Mouse (Mus musculus): ENCODE data around the gene Lemd2. TPM values are rescaled to one million over a fixed set of nuclear protein-coding genes. Genes with fewer than 3 reads are reported as not detected.

Gene Lemd2
- 22.3 and 23.2 TPM in 2 replicates for polyA plus RNA-seq (2015; fragmentation: Nextera tagmentation; extraction: Ambion mirVana)

DNA sequence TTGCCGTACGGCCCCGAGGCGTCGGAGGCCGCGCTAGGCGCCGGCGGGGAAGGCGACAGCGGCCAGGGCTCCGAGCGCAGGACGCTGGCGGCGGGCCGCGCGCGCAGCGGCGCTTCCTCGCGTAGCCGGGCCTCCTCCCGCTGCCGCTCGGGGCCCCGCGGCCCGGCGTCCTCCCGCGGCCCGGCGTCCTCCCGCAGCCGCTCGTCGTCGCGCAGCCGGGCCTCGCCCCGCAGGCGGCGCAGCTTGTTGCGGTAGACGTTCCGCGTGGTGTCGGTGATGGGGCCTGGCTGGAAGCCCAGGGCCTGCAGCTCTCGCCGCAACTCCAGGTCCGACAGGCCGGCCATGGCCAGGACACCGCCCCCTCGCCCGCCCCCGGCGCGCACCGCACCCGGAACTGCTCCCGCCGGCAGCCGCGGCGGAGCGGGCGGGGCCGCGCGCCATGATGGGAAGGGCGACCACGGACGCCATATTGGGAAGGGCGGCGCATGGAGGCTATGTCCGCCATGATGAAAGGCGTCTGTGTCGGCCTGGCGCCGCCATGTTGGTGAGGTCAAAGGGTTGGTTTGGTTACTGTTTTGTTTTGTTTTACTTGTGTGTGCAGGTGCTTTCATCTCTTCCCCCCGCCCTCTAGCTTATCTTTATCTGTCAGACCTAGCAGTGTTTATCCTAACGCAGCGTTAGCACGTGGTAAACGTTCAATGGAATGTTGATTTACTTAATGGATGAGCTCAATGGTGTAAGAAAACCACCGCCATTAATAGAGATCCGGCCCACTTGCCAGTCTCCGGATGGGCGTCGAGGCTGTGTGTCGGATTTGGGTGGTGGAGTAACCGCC lies at the start of gene Lemd2:
Gene Lemd2 (minus strand): TSS at position 395 of the 835 bp plus-strand sequence.
- 5% methylated on average over 82 of the region's 97 CpGs for WGBS
- ATAC-seq (replicated peaks): peak; percentile 93
- Histone ChIP-seq H3K9ac (replicated peaks) (peak within 1 kb of the TSS; percentile 97), H3K4me2 (replicated peaks) (peak within 1 kb of the TSS; percentile 88), H3K4me1 (peaks cover 24% of the 10 kb centered on the region), H3K36me3 (peaks cover 28% of the 10 kb centered on the region), H3K27me3 (no peaks in the 10 kb centered on the region), H3K9me3 (no peaks in the 10 kb centered on the region), H3K27ac (replicated peaks) (peak within 1 kb of the TSS; percentile 95), H3K4me3 (peak within 1 kb of the TSS; percentile 92)

DNA sequence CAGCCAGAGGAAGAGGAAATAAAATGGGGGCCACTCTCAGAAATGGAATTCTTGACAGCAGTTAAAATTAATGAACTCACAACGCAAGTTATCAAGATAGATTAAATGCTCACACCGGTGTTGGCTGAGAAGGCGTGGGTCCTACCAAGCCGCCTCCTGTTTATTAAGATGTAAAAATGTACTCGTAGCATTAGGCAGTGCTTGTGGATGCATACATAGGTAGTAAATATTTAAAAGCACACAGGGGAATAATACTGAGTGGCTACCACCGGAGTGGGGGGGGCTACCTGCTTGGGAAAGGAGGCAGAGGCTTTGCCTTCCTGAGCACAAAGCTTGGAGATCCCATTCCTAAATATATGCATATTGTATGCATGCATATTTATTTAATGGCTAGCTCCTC lies 46.9 kb upstream of the Lemd2 start:
- H3K9ac ChIP-seq (replicated peaks): no peak overlapping the region
- whole genome bisulfite sequencing: 82% methylated on average over 6 of the region's 6 CpGs
- no peaks in the 10 kb centered on the region for H3K4me1 ChIP-seq
- H3K4me2 ChIP-seq (replicated peaks): no peak overlapping the region
- ATAC-seq (replicated peaks): no peak
- no peak overlapping the region for H3K27ac ChIP-seq (replicated peaks)
- H3K9me3 ChIP-seq: no peaks in the 10 kb centered on the region
- H3K36me3 ChIP-seq: no peaks in the 10 kb centered on the region
- no peaks in the 10 kb centered on the region for H3K27me3 ChIP-seq
- H3K4me3 ChIP-seq: no peak overlapping the region

DNA sequence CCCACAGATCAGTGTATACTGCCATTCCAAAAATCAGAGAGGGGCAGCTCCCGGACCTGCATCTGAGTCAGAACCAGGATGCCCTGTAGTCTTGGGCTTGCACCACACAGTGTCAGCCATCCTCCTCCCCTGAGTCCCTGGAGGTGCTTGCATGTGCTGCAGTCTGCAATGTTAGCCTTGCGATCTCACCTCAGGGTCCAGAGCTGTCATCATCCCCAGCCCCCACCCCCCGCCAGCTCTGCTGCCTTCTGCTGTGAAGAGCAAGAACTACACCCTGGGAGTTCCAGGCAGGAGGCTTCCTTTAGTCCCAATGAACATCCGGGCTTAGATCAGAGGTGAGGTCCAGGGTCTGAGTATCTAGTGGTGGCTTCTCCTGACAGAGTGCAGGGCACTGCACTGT lies 46.2 kb upstream of the Lemd2 start:
- no peak for ATAC-seq (replicated peaks)
- no peaks in the 10 kb centered on the region for H3K9me3 ChIP-seq
- no peak overlapping the region for H3K4me2 ChIP-seq (replicated peaks)
- H3K9ac ChIP-seq (replicated peaks): no peak overlapping the region
- no peaks in the 10 kb centered on the region for H3K36me3 ChIP-seq
- 21% methylated on average over 4 of the region's 4 CpGs for WGBS
- H3K4me3 ChIP-seq: no peak overlapping the region
- H3K27me3 ChIP-seq: no peaks in the 10 kb centered on the region
- no peaks in the 10 kb centered on the region for H3K4me1 ChIP-seq
- H3K27ac ChIP-seq (replicated peaks): no peak overlapping the region

DNA sequence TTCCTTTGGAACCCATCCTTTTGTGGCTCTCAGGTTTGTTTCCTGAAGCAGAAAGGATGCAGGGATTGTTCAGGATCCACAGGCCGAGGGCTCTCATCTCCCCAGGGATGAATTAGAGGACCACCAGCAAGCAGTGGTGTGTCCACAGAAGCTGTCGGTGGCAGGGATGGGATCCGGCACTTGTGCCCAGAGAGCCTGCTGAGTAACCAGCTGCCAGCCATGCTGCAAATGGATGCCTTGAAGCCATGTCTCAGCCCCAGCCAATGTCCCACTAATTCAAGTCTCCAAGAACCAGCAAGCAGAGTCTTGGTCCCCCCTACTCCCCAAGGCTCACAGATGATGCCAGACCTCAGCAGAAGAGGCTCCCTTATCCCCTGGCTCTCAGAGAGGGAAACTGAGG lies 44.8 kb upstream of the Lemd2 start:
- 65% methylated on average over 3 of the region's 3 CpGs for WGBS
- Histone ChIP-seq H3K27me3 (no peaks in the 10 kb centered on the region), H3K27ac (replicated peaks) (no peak overlapping the region), H3K4me3 (no peak overlapping the region), H3K4me1 (no peaks in the 10 kb centered on the region), H3K36me3 (no peaks in the 10 kb centered on the region), H3K4me2 (replicated peaks) (no peak overlapping the region), H3K9me3 (no peaks in the 10 kb centered on the region), H3K9ac (replicated peaks) (no peak overlapping the region)
- ATAC-seq (replicated peaks): no peak

DNA sequence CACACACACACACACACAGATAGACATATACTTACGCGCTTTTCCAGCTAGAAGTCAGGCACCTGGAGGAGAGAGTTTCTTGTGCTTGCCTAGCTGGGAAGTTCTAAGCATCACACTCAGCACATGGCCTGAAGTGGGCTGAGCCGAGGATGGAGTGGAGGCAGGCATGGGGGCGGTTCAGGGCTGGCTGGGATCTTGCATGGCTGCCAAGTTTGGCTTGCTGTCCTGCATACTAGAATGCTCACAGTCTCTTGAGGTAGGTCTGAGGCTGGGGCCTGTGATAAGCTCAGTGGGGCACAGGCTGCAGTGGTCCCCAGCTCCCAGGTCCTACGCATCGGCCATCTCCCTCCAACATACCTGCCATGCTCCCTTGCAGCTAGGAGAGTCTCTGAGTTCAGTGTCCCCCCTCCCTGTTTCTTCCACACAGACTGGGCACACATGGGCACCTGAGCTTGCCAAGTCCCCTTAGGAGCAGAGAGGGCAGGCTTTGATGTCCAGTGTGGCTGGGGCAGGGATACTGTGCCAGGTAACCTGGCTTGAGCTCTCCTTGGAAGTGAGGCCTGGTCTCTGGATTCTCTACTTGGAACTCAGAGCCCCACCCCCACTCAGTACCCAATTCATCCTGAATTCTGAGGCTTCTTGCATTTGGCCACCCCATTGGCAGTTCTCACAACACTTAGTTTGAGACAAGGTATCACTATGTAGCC lies 43.6 kb upstream of the Lemd2 start:
- Histone ChIP-seq H3K27ac (replicated peaks) (no peak overlapping the region), H3K36me3 (no peaks in the 10 kb centered on the region), H3K4me3 (no peak overlapping the region), H3K9ac (replicated peaks) (no peak overlapping the region), H3K9me3 (no peaks in the 10 kb centered on the region), H3K4me1 (peaks cover 2% of the 10 kb centered on the region), H3K4me2 (replicated peaks) (no peak overlapping the region), H3K27me3 (no peaks in the 10 kb centered on the region)
- 75% methylated on average over 6 of the region's 6 CpGs for WGBS
- no peak for ATAC-seq (replicated peaks)

DNA sequence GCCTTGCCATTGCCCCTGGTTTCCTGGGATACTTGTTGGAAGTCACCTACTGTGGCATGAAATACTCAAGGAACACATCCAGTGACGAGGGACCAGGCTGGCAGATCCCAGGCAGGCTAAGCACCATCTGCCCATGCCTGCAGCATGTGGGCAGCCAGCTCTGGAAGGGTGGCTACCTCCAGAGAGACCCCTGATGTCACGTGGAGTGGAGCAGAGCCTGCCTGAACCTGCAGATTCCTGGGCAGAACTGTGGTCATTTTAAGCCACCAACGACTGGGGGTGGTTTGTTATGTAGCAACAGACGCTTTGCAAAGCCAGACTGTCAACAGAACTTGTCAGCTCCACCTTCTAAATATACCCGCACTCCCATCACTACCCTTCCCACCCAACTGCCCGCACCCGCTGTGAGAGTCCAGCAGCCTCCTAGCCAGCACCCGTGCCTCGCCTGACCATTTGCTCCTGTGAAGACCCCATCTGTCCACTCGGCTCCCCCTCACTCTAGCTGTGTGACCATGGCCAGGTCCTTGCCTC lies 41.6 kb upstream of the Lemd2 start:
- Histone ChIP-seq H3K4me3 (no peak overlapping the region), H3K4me1 (peaks cover 21% of the 10 kb centered on the region), H3K27ac (replicated peaks) (no peak overlapping the region), H3K9me3 (no peaks in the 10 kb centered on the region), H3K27me3 (no peaks in the 10 kb centered on the region), H3K4me2 (replicated peaks) (no peak overlapping the region), H3K36me3 (no peaks in the 10 kb centered on the region), H3K9ac (replicated peaks) (no peak overlapping the region)
- ATAC-seq (replicated peaks): no peak
- 76% methylated on average over 10 of the region's 10 CpGs for WGBS

DNA sequence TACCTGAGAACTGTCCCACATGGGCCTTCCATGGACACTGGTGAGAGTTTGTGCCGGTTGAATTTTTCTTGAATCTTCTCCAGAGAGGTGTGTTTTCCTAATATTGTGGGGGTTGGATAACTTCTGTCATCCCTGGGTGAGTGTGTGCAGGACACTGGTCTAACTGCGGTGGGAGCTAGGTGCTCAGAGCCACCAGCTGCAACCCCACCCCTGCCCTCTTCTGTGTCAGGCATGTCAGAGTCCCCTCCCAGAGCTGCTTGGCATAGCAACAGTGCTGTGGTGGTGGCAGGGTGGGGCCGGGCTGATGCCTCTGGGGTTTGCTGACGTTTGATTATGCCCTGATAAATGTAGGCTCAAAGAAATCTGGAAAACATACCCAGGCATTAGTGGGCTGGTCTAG lies 40.6 kb upstream of the Lemd2 start:
- H3K9me3 ChIP-seq: no peaks in the 10 kb centered on the region
- 81% methylated on average over 4 of the region's 4 CpGs for WGBS
- H3K4me2 ChIP-seq (replicated peaks): no peak overlapping the region
- H3K4me1 ChIP-seq: peaks cover 28% of the 10 kb centered on the region
- ATAC-seq (replicated peaks): no peak
- no peaks in the 10 kb centered on the region for H3K27me3 ChIP-seq
- H3K4me3 ChIP-seq: no peak overlapping the region
- no peaks in the 10 kb centered on the region for H3K36me3 ChIP-seq
- no peak overlapping the region for H3K27ac ChIP-seq (replicated peaks)
- H3K9ac ChIP-seq (replicated peaks): no peak overlapping the region

DNA sequence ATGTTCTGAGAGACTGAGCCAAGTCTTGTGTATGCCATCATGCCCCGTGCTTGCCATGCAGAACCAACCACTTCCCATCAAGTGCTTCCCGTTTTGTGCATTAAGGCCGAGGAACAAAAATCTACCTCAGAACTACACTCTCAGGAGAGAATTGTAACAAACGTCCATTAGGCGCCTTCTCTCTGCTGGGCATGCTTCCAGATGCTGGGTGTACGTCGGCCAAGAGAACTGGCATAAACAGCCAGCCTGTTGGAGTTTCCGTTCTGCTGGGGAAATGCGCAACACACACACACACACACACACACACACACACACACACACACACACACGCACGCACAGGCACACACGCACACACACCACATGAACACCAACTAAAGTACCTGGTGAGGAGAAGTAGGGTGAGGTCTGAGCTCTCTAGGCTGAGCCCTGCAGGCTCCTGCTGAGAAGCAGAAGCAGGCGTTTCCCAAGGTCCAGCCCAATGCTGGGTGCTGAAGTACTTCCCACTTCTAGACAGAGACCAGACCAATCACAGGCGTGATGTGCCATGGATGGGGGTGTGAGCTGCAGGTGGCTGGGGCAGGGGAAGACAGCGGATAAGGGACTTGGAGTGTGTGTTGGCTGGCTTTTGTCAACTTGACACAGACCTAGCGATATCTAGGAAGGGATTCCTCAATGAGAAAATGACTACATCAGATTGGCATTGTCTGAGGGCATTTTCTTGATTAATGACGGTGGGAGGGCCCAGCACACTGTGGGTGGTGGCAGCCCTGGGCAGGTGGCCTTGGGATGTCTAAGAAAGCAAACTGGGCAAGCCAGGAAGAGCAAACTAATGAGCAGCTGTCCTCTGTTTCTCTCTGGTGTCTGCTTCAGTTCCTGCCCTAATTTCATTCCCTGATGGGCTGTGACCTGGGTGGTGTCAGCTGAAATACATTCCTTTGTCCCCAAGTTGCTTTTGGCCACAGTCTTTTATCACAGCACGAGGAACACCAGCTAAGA lies 38.2 kb upstream of the Lemd2 start:
- ATAC-seq (replicated peaks): peak; percentile 37; the same call in 1 of the 2 replicates
- Histone ChIP-seq H3K4me2 (replicated peaks) (0 out of 2 replicates have a peak overlapping the region, but pooled peaks have one; percentile 3), H3K4me3 (no peak overlapping the region), H3K36me3 (no peaks in the 10 kb centered on the region), H3K27ac (replicated peaks) (peak overlapping the region; percentile 71), H3K27me3 (no peaks in the 10 kb centered on the region), H3K4me1 (peaks cover 34% of the 10 kb centered on the region), H3K9ac (replicated peaks) (no peak overlapping the region), H3K9me3 (no peaks in the 10 kb centered on the region)
- 25% methylated on average over 18 of the region's 18 CpGs for WGBS

DNA sequence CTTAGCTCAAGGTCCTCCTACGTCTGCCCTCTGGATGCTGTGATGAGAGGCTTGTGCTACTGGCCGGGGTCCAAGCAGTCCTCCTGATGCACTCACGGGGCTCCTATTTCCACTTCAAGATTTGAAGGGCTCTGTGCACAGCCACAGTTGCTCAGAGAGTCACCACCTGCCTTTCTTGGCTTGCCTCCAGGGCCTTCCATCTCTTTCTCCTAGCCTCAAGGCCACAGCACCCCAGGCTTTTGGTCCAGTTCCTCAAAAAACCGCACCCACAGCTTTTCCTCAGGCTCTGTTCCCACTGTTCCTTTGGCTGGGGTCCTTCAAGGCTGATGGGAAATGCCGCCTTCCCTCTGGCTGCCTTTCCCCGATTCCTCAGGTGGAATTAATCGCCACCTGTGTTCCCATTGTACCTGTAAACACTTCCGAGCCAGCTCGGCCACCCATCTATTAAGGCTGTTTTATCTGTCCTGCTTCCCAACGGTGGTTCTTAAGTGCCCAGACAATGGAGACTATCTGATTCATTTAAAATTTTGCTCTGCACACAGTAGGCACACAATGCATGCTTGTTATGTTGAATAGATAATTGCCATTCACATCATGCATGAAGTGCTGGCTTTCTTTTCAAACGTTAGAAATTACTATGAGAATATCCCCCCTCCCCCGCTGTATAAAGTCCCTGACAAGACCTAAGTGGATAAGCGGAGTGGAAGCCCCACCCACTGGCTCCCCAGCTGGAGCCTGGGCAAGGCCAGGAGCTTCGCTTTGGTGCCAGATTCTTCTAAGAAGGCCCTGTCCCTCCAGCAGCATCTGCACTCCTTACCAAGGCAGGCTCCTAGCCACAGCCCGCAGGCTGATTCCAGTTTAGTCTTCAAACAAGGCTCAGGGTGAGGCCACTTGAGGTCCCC lies 36.5 kb upstream of the Lemd2 start:
- WGBS: 7% methylated on average over 15 of the region's 15 CpGs
- no peaks in the 10 kb centered on the region for H3K27me3 ChIP-seq

DNA sequence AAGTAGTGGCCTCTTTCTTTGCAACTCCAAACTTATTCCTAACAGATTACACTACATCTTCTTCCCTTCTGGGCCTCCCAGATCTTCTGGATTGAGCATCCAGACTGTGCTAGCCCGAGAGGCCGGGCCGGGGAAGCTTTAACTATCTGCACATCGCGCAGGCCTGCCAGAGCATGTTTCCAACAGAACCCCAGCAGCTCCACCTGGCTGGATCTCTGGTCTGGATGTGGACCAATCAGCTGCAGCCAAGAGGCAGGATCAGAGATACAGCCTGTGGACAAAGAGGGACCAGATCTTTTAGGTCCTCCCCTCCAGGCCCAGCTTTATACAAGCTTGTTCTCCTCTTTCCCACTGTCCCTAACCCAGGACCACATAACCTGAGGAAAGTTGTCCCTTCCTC lies 35.7 kb upstream of the Lemd2 start:
- no peak overlapping the region for H3K4me3 ChIP-seq
- H3K9me3 ChIP-seq: no peaks in the 10 kb centered on the region
- H3K27ac ChIP-seq (replicated peaks): peak overlapping the region; percentile 75
- no peaks in the 10 kb centered on the region for H3K36me3 ChIP-seq
- H3K27me3 ChIP-seq: no peaks in the 10 kb centered on the region
- H3K9ac ChIP-seq (replicated peaks): no peak overlapping the region
- no peak for ATAC-seq (replicated peaks)
- peaks cover 34% of the 10 kb centered on the region for H3K4me1 ChIP-seq
- 90% methylated on average over 5 of the region's 5 CpGs for WGBS
- no peak overlapping the region for H3K4me2 ChIP-seq (replicated peaks)

More for the DNA sequence above, 36.5 kb upstream of the Lemd2 start:
- Histone ChIP-seq H3K4me2 (replicated peaks) (no peak overlapping the region), H3K4me1 (peaks cover 34% of the 10 kb centered on the region), H3K4me3 (no peak overlapping the region), H3K9me3 (no peaks in the 10 kb centered on the region), H3K36me3 (no peaks in the 10 kb centered on the region), H3K9ac (replicated peaks) (no peak overlapping the region), H3K27ac (replicated peaks) (peak overlapping the region; percentile 75)
- peak; percentile 61 for ATAC-seq (replicated peaks)

DNA sequence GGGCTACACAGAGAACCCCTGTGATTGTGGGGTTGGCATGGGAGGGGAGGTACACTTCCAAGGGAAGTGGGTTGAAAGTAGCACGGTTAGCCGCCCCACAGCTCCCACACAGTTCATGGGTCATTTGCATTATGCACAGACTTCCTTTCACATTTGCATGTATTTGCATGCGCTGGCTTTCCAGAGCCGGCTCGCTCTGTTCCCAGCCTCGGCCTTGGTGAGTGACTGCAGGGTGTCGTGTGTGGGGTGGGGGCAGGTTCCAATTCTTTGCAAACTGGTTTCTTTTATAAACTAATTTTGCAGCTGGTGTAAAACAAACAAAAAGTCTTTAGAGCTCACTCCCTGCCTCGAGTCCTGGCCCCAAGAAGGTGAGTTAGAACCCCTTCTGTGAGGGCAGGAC lies 34.4 kb upstream of the Lemd2 start:
- H3K27me3 ChIP-seq: no peaks in the 10 kb centered on the region
- no peaks in the 10 kb centered on the region for H3K9me3 ChIP-seq
- no peaks in the 10 kb centered on the region for H3K36me3 ChIP-seq
- no peak for ATAC-seq (replicated peaks)
- peaks cover 34% of the 10 kb centered on the region for H3K4me1 ChIP-seq
- H3K4me2 ChIP-seq (replicated peaks): no peak overlapping the region
- no peak overlapping the region for H3K4me3 ChIP-seq
- WGBS: 26% methylated on average over 8 of the region's 8 CpGs
- H3K9ac ChIP-seq (replicated peaks): no peak overlapping the region
- H3K27ac ChIP-seq (replicated peaks): no peak overlapping the region
